Mouse (Mus musculus) layer of hippocampus, postnatal 14 days (tissue): ENCODE results near the gene Hyal3. TPM values are rescaled to one million over a fixed set of nuclear protein-coding genes. Genes with fewer than 3 reads are reported as not detected.

Experiments used
- DNase-seq, 2 experiments: peaks; one replicate each; pipeline ENCODE4 v3.0.0; 2021 to 2022; ENCODE audit warnings: low spot score in 2 of 2, mixed read lengths in 1 of 2
- total RNA-seq, 2 experiments: library from RNA; stranded (reverse); gene quantifications; 2 replicates each; pipeline ENCODE4 v1.2.3; 2021

Gene Hyal3
- total RNA-seq, 2 experiments from 2014 or later, result 0.95 to 1.5 TPM

DNA sequence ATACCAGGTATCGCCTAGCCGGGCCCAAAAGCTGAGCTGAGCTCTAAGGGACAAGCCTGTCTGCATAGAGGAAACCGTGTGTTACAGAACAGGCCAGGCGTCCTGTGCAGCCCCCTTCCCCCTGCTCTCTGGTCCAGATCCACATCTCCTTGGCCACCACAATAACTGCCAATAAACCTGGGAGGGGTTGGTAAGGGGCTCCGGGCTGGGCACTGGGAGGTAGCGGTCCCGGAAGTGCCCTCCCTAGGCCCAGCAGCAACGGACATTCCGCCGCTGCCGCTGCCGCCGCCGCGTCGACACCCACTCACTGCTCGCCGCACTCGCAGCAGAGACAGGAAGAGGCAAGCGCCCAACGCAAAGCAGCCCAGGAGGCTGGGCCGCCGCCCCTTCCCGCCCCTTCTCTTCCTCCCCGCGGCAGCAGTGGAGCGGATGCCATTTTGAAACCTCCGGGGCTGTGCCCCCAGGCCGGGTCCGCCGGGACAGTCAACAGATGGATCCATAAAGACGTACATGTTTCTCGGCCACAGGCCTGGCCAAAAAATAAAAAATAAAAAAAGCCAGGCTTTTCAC lies 52.6 kb downstream of the Hyal3 start:
- DNase-seq, result peak; percentile 73 to 75

DNA sequence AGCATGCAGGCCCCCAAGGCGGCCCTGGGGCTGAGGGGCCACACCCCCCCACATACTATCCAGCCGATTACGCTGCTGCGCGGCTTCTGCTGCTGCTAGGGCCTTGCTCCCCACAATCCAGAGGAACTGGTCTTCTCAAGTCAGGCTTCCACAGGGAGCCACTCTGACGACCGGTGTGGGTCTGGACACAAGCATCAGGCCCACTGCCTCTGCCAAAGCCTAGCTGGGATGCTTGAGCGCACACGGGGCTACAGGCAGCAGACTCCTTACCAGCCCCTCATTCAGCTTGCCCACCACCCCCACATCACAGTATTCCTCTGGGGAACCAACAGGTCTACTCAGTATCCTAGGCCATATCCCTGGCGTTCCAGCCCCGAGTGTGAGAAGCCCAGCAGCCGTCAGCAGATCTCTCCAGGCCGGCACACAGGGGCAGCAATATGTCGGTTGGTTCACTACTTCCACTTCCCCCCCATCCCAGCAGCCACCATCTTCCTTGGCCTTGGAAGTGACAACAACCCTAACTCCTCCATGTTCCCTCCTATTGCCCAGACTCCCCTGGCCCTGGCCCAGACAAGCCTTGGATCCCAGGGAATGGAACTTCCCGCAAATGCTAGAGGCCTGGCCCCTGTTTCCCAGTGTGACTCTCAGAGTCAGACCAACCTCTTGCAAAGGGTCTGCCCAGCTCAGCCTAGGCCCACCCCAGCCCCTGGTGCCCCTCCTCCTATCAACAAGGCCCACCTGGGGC lies 53.2 kb downstream of the Hyal3 start:
- no peak for DNase-seq

DNA sequence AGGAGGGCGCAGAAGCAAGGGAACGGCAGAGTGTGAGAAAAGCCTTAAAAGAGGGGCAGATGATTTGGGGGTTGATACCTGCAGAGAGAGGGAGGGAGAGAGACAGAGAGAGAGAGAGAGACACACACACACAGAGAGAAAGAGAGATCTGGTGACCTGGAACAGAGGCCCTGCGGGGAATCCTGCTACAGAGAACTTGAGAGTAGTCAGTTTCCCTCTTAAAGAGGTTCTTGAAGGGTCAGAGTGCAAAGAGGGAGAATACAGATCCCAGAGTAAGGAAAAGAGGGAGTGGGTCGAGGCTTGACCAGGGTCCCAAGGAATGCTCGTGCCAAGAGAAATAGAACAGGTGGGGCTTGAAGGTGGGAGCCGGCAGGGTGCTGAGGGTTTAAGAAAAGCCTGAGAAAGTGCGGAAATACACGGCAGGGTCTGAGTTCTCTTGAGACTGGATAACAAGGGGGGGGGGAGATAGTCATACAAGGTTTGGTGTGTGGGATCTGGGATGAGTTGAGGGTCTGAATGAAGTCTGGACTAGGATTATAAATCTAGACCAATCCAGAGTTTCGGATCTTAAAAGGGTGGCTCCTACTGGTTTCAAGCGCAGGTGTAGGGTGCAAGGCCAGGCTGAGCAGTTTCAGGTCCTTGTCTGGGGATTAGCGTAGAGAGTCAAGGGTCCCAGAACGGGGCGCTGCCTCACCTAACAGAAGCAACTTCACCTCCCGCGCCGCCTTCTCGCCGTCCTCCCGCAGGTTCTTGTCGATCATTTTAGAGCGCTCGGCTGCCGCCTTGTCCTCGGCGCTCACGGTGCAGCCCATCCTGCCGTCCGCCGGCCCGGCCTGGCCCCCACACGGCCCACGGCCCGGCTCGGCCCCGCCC lies 54.0 kb downstream of the Hyal3 start:
- DNase-seq, result no peak

DNA sequence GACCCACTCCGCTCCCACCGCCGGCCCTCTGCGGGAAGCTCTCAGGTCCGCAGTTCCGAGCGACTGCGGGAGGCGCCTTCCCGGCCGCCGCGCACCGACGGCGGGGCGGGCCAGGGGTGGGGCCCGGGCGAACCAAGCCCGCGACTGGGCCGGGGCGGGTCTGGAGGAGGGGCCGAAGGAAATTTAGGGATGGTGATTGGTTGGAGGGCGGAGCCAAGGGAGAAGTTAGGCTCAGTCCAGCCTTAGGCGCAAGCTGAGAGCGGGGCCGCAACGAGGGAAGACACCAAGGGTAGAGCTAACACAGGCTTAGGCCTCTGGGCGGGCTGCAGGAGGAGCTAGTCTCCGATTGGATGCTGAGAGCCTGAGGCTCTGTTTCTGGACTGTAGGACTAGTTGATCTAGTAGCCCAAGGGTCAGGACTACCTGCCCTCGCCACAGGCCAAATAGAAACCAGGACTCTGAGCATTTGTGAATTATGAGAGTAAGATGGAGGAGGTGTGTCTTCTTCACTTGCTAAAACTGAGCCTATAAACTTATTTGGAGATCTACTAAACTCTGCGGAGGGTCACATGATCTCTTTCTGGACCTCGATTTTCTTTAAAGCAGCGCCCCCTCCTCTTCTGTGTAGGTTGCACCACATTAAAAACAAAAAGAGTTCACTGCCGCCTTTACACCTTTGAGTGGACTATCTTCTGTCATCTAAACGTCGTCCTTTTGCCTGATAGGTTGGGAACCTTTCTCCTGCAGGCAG lies 54.8 kb downstream of the Hyal3 start, which contains the start of gene Gnai2:
TSS of gene Gnai2 (minus strand) at position 89 of the 750 bp plus-strand sequence.
- peak; percentile 90 to 94 for DNase-seq

Other genes with a start within 250 kb of the Hyal3 start
- gene Hemk1, start 242.5 kb upstream of the Hyal3 start, total RNA-seq, result 10 to 100 TPM; 16.1 to 18.5 TPM
- gene 6430571L13Rik, start 240.2 kb upstream of the Hyal3 start, total RNA-seq, result 1 to 10 TPM; 2.6 to 2.9 TPM
- gene Cacna2d2, start 181.2 kb upstream of the Hyal3 start, total RNA-seq, result 10 to 100 TPM; 19.5 to 24.2 TPM
- 10 to 100 TPM; 33.3 to 38.1 TPM for gene Tmem115, start 46.9 kb upstream of the Hyal3 start, total RNA-seq
- 10 to 100 TPM; 16.7 to 17.8 TPM for gene Cyb561d2, start 38.6 kb upstream of the Hyal3 start, total RNA-seq
- 10 to 100 TPM; 28.7 to 34.5 TPM for gene Nprl2, start 38.6 kb upstream of the Hyal3 start, total RNA-seq
- 1 to 10 TPM; 2.0 to 3.7 TPM for gene Zmynd10, start 33.5 kb upstream of the Hyal3 start, total RNA-seq
- gene Rassf1, start 29.3 kb upstream of the Hyal3 start, total RNA-seq, result 10 to 100 TPM; 14.5 to 16.0 TPM
- gene Tusc2, start 17.6 kb upstream of the Hyal3 start, total RNA-seq, result 10 to 100 TPM; 63.0 to 64.1 TPM
- 10 to 100 TPM; 14.6 to 16.8 TPM for gene Hyal2, start 12.9 kb upstream of the Hyal3 start, total RNA-seq
- gene Hyal1, start 3.9 kb upstream of the Hyal3 start, total RNA-seq, result 1 to 10 TPM; 4.8 to 6.3 TPM
- 10 to 100 TPM in 1 of 2 experiments, 1 to 10 TPM in 1; 9.5 to 10.0 TPM for gene Naa80, start 1.9 kb upstream of the Hyal3 start, total RNA-seq
- 10 to 100 TPM; 12.1 to 13.0 TPM for gene Ifrd2, start 6.8 kb downstream of the Hyal3 start, total RNA-seq
- gene Sema3b, start 28.4 kb downstream of the Hyal3 start, total RNA-seq, result 1 to 10 TPM; 2.0 to 4.9 TPM
- 100 to 1,000 TPM; 215 to 224 TPM for gene Gnai2, start 54.5 kb downstream of the Hyal3 start, total RNA-seq
- 10 to 100 TPM; 83.3 to 98.4 TPM for gene Slc38a3, start 88.7 kb downstream of the Hyal3 start, total RNA-seq
- under 1 TPM in 1 of 2 experiments, not detected in 1; 0.60 TPM for gene Gnat1, start 98.9 kb downstream of the Hyal3 start, total RNA-seq
- gene Sema3f, start 129.7 kb downstream of the Hyal3 start, total RNA-seq, result 1 to 10 TPM; 4.3 to 4.8 TPM
- 100 to 1,000 TPM; 157 to 160 TPM for gene Rbm5, start 190.2 kb downstream of the Hyal3 start, total RNA-seq